Mouse (Mus musculus) heart, postnatal 36 days (tissue): Measurements from ENCODE around the gene Phkb. TPM values are rescaled to one million over a fixed set of nuclear protein-coding genes. Genes with fewer than 3 reads are reported as not detected.
"Not testable (repeated sequence)": the region's sequence is repeated elsewhere in the genome, so short reads cannot be mapped to it uniquely, and the experiment has no call there.

ENCODE experiments used
- DNase-seq, 2 experiments: peaks; one replicate each; pipeline ENCODE4 v3.0.0; 2021 to 2022
- intact Hi-C: fragments of 180-260 bp; cut with DNase I; formaldehyde crosslinking; loops from one replicate; pipeline ENCODE4 v1.15.1; 2025
- total RNA-seq, 2 experiments: library from RNA; stranded (reverse); gene quantifications; 2 replicates each; pipeline ENCODE4 v1.2.3; 2021

Gene Phkb
- total RNA-seq, result 10 to 100 TPM; 57.6 to 64.1 TPM

GRCm38 (mm10) chr8:85840657-85841488, at the start of gene Phkb, which contains the start of gene Itfg1:
Phkb (plus strand) TSS chr8:85840959.
Itfg1 (minus strand) TSS chr8:85840921.
- peak; percentile 92 to 97 for DNase-seq
- intact Hi-C loops, result loop anchor here (5.0 kb wide), 1 partner anchor 139 kb away; the partner anchor contains the start of gene Neto2

GRCm38 (mm10) chr8:85796392-85796791, 44.4 kb upstream of the Phkb start:
- DNase-seq, intact Hi-C loops: not testable (repeated sequence)

DNA sequence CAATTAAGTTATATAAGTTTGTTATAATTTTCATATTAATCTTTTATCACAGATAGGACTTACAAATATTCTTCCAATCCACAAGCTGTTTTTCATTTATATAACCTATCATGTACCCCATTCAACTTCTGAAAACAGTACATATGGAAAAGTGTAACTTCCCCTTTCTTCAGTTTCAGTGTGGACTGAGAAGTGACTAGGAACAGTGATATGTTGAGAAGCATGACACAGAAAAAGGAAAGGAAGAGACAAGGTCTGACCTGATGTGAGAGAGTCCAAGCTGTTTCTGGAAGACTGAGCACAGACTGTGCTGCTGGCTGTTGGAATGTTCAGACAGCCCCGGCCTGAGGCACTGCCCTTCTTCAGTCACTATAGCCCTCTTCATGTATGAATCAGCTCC, 40.6 kb upstream of the Phkb start:
- no peak for DNase-seq
- intact Hi-C loops, result no loop called here

- no peak for DNase-seq
Measured at GRCm38 (mm10) chr8:85801408-85801807, 39.4 kb upstream of the Phkb start.

DNA sequence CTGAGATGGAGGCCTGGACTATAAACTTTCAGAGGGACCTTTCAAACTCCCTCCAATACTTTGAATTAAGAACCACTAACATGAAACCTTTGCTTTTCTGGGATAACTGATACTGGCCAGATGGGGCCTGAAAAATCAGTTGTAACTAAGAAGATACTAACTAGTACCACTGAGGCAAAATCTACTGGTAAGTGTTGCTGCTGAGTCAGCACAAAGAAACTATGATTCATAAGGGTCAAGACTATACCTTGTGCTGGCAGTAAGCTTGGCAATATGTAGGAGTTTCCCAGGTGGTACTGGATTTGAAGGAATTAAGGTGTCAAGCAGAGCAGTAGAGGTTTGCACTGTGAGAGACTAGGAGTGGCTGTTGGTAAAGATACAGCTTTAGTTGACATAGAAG, 27.1 kb upstream of the Phkb start:
- no peak for DNase-seq
- intact Hi-C loops, result no loop called here

More at GRCm38 (mm10) chr8:85801408-85801807, 39.4 kb upstream of the Phkb start:
- intact Hi-C loops, result no loop called here

DNA sequence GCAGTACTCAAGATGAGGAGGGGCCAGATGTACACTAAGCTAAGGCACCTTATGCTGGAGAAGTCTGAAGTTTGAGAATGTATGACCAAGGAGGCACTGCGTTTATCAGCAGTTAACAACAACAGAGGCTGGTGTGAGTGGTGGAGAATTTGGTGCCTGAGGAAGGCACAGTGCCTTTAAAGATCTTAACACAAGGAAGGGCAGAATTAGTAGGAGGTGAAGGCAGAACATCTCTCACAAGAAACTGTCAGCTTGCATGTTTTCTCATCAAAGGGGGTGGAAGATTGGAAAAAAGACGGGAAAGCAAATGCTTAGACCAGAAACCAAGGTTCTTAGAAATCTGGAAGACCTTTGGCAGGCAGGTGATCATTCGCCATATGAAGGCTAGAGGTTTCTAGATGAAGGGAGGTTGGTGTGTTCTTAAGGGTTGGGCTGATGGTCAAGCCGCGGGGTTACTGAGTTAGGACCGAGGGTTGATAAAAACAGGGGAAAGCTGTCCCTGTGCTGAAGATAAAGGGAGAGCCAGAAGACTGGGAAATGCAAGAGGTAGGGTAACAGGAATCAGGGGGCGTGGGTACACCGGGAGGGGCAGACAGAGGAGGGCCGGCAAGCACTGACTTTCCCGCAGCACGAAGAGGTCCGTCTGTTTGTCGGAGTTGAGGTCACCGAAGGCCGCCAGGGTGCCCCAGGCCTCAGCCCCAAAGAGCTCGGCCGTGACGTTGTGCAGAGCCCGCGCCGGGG, 673 bp upstream of the Phkb start:
- DNase-seq, result no peak
- intact Hi-C loops, result loop anchor here (5.0 kb wide), 1 partner anchor 138 kb away; the partner anchor contains the start of gene Neto2

DNA sequence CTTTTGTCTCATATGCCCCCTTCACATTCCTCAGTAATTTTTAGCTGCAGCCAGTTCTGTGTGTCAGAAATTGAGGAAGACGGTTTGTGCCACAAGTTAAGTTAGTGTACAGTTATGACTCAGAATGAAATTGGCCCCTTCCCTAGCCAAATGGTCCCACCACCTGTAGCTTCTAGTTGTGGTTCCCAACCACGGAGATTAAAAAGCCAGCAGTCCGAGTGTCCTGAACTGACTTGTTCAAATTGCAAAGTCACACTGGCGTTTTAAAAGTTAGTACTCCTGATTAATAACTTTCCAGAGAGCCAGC, 683 bp downstream of the Phkb start:
- DNase-seq, result no peak
- intact Hi-C loops, result loop anchor here (5.0 kb wide), 1 partner anchor 139 kb away; the partner anchor contains the start of gene Neto2

DNA sequence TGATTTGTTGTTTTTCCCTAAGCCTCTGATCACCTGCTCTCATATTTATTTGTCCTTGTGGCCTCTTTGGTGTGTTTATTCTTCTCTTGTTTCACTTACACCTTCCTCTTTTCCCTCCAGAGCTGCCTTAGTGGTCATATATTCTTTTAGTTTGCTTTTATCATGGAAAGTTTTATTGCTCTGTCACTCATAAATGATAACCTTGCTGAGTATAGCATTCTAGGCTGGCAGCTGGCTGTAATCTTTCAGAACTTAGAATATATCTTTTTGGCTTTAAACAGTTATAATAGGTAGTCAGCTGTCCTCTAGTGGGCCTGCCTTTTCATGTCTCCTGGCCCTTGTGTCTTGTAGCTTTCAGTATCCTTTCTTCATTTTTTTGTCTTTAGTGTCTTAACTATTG, 5.1 kb downstream of the Phkb start:
- no peak for DNase-seq
- intact Hi-C loops, result no loop called here

GRCm38 (mm10) chr8:85854220-85855123, 13.7 kb downstream of the Phkb start:
- DNase-seq, result no peak
- intact Hi-C loops, result no loop called here

GRCm38 (mm10) chr8:85857227-85857896, 16.6 kb downstream of the Phkb start:
- intact Hi-C loops, DNase-seq: not testable (repeated sequence)

DNA sequence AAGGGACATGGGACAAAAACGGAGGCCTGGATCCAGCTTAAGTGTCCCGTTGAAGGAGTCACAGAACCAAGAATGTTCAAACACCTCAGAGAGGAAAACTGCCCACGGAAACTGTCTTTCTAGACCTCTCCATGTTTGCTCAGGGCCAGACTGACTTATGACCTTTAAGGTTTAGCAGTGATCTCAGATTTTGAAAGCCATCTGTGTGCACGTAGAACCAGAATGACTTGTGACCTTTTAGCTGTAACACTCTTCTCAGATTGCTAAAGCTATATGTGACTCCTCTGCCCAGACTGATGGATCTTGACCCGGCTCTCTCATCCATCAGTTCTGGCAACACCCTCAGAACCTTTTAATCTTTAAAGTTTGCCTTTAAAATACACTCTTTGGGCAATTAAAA, 19.9 kb downstream of the Phkb start:
- intact Hi-C loops, result no loop called here
- no peak for DNase-seq

DNA sequence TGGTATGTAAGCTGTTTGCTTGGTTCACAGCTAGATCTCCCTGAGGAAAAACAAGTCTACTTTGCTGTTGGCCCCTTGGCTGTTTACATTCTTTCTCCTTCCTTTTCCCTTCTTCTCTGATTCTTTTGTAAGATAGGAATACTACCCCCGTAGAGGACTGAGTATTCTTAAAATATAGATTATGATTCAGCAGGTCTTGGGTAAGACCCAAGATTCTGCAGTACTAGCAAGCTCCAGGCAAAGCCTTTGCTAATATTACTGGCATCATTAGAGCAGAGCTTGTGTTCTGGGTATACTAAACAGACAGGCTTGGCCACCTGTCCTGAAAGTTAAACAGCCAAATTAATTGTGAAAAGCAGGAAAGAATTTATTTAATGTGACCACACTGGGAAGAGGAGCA, 21.6 kb downstream of the Phkb start:
- intact Hi-C loops, result no loop called here

DNA sequence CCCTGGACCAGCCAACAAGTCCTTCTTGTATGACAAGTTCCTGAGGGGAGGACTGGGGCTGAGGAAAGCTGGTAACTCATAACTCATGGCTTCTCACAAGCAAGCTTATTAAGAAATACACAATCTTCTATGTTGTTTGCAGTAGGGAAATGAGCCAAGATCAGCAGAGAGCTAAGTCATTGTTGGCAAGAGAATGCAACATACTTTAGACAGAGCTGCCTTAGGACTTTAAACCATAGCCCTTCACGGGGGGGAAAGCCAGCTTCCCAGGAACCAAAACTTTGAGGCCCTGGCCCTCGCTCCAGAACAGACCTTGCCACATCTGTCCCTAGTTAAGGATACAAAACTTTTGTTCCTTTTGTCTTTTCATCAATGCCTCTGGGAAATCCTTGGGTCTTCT, 30.9 kb downstream of the Phkb start:
- intact Hi-C loops, result no loop called here
- DNase-seq, result peak; percentile 21 to 29

More for the DNA sequence above, 21.6 kb downstream of the Phkb start:
- no peak for DNase-seq

DNA sequence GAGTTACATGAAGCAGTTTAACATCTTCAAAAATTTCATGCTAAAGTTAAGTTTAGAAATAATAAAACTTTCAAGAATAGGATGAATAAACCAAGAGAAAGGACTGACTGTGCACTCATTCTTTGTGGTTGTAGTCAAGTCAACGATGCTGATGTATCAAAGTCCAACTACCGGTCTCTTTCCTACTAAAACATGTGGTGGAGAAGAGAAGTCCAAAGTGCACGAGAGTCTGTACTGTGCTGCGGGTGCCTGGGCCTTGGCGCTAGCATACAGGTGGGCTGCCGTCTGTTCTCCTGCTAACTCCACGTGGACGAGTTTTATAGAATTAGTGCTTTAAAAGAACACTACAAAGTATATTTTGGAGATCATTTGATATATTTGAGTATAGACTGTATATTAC, 37.2 kb downstream of the Phkb start:
- no peak for DNase-seq
- intact Hi-C loops, result no loop called here

DNA sequence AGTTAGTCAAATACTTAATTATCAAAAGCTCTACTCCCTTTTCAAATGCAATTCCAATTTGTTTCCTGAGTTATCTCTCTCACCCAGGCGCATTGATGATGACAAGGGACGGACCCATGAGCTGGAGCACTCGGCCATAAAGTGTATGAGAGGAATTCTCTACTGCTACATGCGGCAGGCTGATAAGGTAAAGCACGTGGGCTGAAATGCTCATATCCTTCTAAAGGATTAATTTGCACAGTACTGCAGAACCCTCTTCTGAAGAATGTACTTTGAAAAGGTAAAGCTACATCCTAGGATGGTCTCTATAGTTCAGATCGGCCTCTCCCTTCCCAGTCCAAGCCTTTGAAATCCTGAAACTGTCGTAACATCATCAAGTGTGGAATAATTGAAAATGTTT, 38.9 kb downstream of the Phkb start:
- intact Hi-C loops, result no loop called here
- no peak for DNase-seq

- DNase-seq, result no peak
- intact Hi-C loops, result no loop called here
Measured at GRCm38 (mm10) chr8:85884811-85885210, 44.1 kb downstream of the Phkb start.

GRCm38 (mm10) chr8:85897636-85898035, 56.9 kb downstream of the Phkb start:
- intact Hi-C loops, result no loop called here
- DNase-seq, result no peak

- no peak for DNase-seq
- intact Hi-C loops, result no loop called here
Measured at GRCm38 (mm10) chr8:85924991-85925390, 84.2 kb downstream of the Phkb start.

DNA sequence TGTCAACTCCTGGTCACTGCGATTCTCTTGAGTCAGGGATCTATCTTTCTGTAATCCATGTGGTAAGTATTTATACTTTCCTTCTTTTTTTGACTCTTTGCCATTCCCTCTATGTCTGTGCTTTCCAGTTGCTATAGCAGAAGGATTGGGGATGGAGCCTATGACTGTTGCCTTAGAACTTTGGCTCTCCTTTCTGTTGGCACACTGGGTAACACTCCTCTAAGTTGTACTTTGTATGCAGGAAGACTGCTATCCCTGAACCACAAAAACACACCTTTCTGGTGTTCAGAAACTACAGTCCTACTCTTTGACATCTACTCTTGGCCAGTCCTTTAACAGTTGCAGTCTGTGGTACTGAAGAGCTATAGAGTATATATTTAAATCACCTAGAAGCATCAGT, 84.8 kb downstream of the Phkb start:
- intact Hi-C loops, result no loop called here

DNA sequence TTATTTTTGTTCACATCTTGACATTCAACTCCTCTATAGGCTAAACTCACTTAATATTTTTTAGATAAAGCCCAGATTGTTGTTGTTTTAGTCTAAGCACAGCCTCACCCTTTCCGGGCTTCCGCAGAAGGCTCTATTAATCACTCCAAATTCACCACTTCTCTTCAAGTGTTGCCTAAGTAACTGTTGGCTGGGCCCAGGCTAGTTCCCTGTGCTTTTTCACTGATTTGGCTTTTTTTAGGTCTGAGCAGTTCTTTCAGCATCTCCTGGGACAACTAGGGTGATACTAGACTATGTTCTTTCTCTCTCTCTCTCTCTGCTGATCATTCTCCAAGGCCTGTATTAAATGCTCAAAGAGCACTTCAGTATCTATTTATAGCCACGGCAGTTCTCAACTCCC, 85.3 kb downstream of the Phkb start:
- DNase-seq, result peak in 1 of 2 experiments; percentile 7
- intact Hi-C loops, result no loop called here

More for the DNA sequence above, 84.8 kb downstream of the Phkb start:
- no peak for DNase-seq
